Mouse (Mus musculus): Measurements from ENCODE around the gene Syt7. TPM values are rescaled to one million over a fixed set of nuclear protein-coding genes. Genes with fewer than 3 reads are reported as not detected.
A peak's percentile ranks its signal among the peaks of the same experiment; 100 is the strongest.

The Syt7 gene
- total RNA-seq, 2 experiments from 2014 or later = not detected

DNA sequence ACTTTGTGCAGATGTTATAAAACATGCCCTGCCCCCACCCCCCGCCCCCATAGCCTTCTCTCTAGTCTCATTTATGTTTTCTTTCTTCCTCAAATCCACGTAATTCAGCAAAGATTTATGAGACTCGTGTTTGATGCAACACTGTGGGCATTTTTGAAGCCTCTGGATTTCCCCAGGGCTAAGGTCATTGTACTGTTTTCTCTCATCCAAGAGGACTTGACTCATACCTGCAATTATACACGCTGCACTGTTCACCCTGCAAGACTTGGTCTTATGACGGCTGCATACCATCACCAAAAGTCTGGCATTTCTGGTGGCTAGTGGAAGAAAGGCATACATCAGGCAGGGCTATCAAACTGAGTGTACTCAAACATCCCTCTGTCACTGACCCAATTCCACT is 8.9 kb upstream of the Syt7 start:
- no peak for ATAC-seq (replicated peaks; ENCODE audit: poor library complexity, severe bottlenecking)

DNA sequence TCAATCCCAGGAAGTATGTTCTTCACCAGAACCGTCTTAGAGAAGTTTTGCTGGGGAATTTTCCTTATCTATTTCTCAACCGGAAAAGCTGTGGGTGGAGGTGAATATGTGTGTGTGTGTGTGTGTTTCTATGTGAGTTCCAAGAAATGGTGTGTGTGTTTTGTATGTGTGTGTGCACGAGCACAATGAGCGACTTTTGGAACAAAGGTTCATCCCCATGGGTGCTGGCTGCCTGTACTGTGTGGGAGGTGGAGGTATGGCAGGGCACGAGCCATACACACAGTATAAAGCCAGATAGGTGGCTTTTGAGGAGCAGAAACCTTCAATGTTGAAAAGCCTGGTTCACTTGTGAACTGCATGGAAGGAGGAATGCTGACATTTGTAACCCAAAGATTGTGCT is 1.2 kb upstream of the Syt7 start:
- ATAC-seq (replicated peaks; ENCODE audit: poor library complexity, severe bottlenecking) = no peak

DNA sequence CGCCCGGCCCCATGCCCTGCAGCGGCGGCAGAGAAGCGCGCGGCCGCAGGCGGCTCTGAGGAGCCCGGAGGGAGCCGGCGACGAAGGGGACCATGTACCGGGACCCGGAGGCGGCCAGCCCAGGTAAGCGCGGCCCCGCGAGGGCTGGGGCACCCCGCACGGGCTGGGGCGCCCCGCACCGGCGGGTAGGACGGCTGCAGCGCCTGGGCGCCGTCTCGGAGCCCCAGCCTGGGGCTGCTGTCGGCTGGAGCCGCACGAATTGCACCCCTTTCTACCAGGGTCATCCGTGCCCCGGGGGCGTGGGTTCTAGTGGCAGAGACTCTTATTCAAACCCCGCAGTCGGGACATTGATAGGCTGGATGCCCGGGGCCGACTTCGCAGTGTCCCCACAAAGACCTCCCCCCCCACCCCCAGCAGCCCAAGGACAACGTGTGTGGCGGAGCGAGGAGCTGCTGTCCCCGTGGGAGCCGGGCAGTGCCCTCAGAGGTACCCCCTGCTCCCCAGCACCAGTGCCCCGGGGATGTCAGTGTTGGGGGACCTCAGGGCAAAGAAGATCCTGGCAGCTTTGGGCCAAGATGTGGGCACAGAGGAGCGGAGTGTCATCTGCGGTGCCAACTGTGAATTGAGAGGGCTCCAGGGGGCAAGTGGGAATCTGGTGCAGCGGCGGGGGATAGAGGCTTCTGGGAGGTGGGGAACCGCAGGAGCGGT is 655 bp downstream of the Syt7 start:
- ATAC-seq (replicated peaks; ENCODE audit: poor library complexity, severe bottlenecking) = no peak

DNA sequence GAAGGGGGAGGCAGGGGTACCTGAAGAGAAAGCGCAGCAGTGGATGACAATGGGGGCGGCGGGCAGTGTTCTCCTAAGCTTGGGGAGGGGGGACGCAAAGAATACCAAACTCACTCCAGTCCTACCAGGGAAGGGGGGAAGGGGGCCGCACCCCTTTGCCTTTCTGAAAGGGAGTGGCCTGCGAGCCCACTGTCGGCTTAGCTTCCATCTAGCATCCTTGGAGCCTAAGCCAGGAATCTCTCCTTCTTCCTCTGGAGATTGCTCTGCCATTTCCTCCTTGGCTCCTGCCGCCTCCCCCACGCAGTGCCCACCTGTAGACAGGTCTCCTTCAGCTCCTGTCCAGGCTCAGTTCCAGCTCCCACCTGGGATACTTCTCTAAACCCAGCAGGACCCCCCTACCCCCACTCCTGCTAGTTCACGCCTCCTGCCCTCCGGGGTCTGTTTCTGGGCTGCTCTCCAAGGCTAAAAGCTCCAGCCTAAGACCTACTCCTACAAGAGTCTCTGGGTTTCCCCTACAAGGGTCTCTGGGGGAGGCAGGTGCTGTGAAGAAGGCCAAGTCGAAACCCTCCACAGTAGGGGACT is 1.3 kb downstream of the Syt7 start:
- ATAC-seq (replicated peaks; ENCODE audit: poor library complexity, severe bottlenecking) = no peak

DNA sequence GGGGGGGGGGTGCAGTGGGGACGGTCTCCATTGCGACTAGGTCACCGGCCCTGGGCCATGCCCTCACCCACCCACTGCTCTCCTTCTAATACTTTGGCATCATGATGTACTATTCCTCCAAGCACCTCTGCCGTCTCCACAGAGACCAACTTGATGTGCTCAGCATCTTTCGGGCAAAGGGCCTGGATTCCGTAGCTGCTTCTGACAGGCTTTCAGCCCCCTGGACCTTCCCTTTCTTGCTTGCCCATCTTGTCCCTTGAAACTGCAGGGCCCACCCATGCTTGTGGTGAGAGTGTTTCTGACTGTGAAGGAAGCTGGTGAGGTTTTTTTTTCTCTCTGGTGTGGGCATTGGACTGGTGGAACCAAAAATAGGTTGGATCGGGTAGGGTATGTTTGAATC is 2.1 kb downstream of the Syt7 start:
- ATAC-seq (replicated peaks; ENCODE audit: poor library complexity, severe bottlenecking) = no peak

DNA sequence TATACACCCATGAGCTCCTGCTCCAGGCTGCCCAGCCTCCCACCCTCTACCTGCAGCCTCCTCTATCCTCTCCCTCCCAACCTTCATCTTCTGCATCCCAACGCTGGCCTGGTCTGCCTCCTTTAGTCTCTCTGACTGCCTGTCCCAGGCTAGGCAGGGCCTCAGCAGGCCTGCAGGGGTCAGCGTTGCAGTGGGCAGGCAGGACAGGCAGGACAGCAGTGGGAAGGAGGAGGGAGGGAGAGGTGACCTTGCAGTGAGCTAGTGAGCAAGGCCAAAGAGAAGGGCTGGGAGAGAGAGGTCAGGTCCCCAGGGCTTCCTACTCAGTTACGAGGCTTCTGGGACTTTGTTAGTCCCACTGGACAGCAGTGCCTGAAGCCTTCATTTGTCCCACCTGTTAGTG is 3.1 kb downstream of the Syt7 start:
- ATAC-seq (replicated peaks; ENCODE audit: poor library complexity, severe bottlenecking) = no peak

DNA sequence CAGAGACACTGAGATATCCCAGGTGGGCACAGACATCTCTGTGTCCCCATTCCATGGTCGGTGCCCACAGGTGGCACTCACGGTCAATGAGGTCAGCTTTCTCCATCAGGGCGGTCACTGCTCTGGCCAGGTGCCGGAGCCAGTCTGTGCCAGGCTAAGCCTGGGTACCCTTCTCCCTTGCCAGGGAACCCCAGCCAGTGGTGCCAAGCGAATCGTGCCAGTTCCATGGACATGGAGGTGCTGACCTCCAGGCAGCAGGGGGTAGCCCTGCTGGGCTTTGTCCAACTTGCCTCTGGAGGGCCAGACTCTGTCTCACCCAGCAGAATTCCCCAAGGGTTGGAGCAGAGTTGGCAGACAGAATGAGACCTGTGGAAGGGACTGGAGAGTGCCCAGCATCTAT is 4.6 kb downstream of the Syt7 start:
- ATAC-seq (replicated peaks; ENCODE audit: poor library complexity, severe bottlenecking) = no peak

DNA sequence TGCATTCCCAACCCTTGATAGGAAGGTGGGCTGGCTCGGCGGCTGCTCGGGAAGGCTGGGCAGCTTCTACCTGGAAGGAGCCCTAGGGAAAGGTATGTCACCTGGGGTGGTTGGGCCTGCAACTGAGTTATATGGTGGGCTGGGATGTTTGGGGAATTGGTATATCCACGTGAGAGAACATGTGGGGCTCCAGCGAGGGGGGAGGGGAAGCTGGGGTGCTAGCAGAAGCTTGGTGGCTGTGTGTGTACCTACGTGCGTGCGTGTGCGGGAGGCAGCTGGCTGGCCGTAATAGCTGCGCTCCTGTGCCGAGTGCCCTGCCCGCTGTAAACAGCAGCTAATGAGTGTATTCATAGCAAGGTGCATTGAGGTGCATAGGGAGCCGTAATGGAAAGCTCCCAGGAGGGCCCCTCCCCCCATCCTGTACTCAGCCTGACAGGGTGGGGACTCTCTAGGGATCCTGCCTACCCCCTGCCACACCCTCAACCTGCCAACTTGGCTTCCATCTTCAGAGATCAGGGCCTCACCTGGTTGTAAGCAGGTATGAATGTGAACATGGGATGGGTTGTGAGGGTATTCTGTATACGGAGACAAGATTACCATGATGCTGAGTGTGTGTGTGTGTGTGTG is 5.1 kb downstream of the Syt7 start:
- ATAC-seq (replicated peaks; ENCODE audit: poor library complexity, severe bottlenecking) = no peak

DNA sequence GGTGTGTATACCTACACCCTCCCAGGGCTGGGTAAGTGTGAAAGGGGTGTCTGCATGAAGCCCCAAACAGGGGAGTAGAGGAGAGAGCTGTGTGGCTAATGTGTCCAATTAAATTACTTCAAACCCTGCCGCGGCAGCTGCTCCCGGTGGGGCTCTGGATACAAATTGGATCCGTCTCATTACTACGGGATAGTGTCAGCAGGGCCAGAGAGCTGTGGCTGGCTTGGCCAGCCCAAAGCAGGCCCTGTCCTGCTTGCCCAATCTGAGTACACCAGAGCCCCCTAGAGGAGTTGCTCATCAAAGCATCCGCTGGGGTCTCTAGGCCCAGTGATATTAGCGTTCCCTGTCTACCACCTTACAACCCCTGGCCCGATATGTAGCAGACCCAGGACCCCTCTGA is 6.3 kb downstream of the Syt7 start:
- no peak for ATAC-seq (replicated peaks; ENCODE audit: poor library complexity, severe bottlenecking)

DNA sequence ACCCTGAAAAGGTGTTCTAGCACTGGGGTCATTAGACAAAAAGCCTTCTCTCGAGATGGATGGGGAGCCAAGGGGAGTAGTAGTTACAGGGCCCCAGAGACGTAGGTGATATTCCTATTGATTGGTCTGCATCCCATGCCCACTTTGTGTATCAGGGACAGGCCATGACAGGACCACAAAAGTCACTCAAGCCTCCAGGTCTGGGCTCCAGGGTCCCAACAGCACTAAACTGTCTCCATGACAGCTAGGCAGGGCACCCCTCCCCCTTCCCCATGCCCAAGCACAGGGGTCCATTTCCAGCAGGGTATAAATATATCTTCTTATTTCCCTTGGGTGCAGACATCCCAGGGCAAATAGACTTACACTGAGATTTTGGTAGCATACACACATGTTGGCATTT is 8.1 kb downstream of the Syt7 start:
- no peak for ATAC-seq (replicated peaks; ENCODE audit: poor library complexity, severe bottlenecking)

DNA sequence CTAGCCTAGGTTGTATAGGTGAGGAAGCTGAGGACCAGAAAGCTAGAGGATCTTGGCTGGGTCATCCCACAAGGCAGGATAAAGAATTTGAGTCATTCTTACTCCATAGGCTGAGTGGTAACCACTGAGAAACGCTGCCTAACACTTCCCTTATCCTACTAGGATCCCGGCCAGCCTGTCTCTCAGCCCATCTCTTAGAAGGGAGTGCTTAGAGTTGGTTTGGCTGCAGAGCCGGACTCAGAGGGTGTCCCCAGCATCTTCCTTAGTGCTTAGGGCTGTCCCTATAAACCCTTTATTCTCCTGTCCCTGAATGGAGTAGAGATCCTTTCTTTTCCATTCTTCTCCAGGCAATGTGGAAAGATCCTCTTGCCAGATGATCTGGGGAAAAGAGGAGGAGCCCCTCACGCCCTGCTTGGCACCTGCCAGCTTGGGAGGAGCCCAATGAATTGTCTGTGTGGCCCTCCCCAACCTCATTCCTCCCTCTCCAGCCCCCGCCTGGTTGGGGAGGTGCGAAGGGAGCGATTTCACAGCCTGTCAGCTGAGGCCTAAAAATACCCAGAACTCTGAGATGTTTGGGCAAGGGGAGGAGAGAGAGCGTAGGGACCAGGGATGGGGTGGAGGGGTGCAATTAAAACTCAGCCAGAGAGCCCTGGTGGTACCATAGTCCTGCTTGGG is 8.7 kb downstream of the Syt7 start:
- no peak for ATAC-seq (replicated peaks; ENCODE audit: poor library complexity, severe bottlenecking)

DNA sequence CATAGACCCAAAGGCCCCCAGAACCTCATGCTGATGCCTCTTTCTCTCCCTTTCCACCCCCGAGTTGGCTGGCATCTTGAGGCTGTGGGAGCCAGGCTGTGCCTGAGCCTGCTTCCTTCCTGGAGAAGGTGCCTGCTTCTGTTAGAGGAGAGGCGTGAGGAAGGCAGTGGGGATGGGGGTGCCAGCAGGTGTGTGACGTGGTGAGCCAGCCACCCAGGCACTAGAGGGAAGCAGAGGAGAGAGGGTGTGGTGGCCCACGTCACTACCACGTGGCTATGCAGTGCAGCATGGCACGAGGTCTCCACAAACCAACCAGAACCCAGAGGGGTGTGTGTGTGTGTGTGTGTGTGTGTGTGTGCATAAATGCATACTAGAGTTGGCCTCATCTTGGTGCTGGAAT is 9.4 kb downstream of the Syt7 start:
- ATAC-seq (replicated peaks; ENCODE audit: poor library complexity, severe bottlenecking) = no peak

DNA sequence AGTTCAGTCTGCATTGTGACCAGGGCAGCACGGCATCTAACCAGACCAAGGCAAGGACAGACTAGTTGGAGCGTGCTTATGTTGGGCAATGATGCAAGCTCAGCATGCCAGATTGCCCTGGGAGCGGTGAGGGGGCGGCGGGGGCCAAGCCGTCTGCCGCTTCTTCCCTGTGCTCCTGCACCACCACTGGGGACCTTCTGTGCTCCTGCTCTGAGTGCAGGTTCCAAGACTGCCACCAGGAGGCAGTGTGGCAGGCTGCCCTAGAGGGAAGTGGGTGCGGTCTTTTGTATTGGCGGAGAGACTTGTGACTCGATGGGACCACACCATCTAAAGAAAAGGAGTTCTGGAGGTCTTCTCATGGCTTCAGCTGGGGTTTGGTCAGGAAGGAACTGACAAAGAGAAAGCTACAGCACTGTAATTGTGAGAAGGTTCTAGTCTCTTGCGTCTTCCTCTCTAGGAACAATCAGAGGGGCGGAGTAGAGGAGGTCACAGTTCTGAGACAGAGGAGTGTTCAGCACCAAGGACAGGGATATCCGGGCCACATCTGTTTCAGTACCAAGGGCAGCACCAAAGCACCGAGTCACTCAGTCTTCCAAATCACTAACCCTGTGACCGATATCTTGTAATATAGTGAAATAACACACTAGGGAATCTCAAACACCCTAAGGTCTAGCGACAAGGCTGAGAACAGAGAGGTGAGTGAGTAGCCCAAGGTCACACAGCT is 14.0 kb downstream of the Syt7 start:
- ATAC-seq (replicated peaks; ENCODE audit: poor library complexity, severe bottlenecking) = peak; percentile 95

DNA sequence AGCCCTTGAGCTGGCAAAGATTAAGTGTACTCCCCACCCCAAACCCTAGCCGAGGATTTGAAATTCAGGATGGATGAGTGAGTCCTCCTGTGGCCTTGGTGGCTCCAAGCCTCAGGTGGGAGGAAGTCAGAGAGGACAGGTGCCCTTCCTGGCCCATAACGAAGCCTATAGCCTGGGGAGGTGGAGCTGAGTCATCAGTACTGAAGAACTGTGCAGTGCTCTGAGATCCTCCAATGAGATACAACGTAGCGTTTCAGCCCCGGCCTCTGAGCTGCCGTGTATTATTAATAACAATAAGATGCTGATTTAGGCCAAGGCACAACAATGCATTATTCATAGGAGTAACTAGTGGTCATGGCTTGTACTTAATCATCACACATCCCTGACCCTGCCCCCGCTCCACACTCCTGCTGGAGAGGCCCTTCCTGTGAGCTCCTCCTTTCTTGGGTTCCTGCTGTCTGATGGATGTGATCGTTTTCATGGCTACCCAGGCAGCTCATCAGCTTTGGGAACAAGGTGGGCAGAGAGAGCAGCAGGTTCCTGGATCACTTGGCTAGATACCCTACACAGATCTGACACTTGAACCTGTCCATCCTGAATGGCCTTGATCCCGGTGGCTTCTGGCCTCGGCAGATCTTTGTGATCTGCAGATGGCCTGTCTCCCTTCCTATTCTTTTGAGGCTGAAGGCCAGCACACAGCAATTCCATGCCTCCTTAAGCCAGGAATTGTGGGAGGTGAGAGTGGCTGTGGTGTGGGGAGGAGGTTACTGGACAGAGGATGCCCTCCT is 14.9 kb downstream of the Syt7 start:
- no peak for ATAC-seq (replicated peaks; ENCODE audit: poor library complexity, severe bottlenecking)

DNA sequence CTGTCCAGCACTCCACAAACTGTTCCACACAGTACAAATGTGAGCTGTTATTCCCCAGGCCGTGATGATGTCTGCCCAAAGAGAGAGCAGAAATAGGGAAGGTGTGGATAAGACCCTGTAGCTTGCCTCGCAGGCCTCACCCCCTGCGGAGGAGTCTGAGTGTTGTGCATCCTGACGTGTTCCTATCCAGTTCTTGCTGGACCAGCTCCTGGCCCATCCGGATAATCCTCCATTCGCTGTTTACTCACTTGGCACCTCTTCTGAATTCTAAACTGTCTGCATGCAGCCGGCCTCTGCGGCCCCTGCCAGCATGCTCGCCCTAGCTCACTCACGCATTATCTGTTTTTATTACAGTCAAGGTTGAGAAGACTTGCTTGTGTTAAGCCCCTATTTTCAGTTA is 15.5 kb downstream of the Syt7 start:
- no peak for ATAC-seq (replicated peaks; ENCODE audit: poor library complexity, severe bottlenecking)

DNA sequence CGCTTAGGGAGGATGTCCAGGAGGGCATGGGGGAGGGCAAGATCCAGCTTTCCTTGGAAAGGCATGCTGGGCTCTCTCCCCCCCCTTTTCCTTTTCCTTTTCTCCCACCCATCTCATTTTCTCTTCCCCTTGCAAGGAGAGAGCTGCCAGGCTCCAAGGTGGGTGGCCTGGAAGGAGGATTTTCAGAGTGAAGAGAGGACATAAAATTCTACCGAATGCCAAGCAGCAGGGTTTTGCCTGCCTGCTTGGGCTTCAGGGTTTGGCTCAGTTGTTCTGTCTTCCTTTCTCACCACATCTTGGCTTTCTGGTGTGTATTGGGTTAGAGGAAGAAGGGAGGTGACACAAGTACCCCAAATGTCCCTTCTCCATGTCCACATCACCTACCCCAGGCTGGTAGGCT is 16.0 kb downstream of the Syt7 start:
- no peak for ATAC-seq (replicated peaks; ENCODE audit: poor library complexity, severe bottlenecking)

DNA sequence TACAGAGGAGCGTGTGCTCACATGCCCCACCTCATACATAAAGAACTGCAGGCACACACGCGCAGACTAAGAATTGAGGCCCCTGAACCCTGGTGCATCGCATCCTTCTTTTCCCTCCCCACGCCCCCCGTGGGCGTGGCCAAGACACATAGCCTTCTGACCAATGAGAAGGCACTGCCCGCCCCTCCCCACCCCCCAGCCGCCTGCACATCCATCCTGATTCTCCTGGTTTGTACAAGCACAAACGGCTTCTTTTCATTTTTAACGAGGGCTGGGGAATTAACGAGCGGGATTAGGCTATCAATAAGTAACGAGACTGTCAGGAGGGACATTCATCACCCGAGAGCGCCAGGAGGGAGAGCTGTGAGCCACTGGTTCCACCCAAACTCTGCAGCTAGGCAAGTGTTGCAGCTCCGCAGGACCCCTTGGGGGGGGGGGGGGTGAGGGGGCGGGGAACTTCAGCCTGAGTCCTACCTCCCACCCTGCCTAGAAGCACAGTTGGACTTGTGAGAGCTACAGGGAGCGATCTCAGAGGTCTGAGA is 24.9 kb downstream of the Syt7 start:
- ATAC-seq (replicated peaks; ENCODE audit: poor library complexity, severe bottlenecking) = no peak

DNA sequence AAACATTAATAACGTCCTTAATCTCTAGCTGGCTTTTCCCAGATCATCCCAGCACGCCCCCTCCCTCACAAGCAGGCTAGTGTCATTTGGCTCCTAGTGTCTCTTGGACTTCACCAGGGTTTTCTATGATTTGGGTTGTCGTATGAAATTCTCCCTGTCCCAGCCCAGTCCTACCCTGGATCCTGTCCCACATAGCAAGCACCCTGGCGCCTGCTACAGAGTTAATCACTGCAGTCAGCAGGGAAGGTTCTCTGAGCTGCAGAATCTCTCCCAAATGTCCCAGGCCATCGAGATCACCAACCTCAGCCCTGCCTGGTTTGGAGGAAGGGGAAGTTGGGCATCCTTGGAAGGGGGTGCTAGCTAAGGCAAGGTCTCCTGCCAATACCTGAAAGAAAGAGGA is 26.6 kb downstream of the Syt7 start:
- ATAC-seq (replicated peaks; ENCODE audit: poor library complexity, severe bottlenecking) = no peak

DNA sequence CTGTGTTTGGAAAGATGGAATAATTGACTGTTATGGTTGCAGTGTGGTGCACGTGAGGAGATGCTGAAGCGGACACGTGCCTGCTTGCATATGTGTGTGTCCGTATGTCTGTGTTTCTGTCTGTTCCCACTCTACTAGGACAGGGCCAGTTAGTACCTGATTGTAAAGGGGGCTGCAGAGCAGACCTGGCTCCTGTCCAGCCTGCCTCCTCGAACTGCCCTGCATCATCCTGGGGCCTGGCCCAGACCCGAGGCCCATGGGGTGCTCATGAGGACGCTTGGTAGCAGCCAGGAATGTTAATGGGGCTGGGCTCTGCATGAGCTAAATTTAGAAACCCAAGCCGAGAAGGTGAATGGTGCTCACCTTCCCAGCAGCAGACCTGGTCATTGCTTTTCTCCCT is 28.0 kb downstream of the Syt7 start:
- ATAC-seq (replicated peaks; ENCODE audit: poor library complexity, severe bottlenecking) = no peak

DNA sequence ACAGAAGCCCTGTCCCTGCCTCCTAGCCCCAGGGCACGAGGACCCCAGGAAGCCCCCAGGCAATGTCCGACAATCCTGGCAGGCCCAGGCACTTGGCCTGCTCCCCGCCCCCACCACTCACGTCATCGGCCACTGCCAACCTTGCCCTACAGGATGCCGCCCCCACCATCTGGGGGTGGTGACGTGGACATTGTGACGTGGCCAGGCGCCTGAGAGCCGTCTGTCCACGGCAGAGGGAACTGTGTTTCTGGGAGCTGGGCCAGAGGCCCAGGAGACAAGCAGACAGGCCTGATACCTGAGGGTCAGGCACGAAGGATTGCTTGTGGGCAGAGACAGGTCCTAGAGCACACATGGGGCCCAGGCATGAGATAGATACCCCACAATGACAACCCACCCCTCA is 28.5 kb downstream of the Syt7 start:
- no peak for ATAC-seq (replicated peaks; ENCODE audit: poor library complexity, severe bottlenecking)
